ENCODE assay signal across 7 mouse cellular contexts in genomic region chr7:89940571-89941463, GRCm38 (mm10). TPM values are rescaled to one million over a fixed set of nuclear protein-coding genes. Genes with fewer than 3 reads are reported as not detected.
A peak's percentile ranks its signal among the peaks of the same experiment; 100 is the strongest.
DNase-seq lines count a peak whose midpoint lies in the region; ATAC-seq lines count a peak whose summit lies in the region.

TSS of gene Hikeshi (minus strand) at chr7:89941204.

- peak within 1 kb of the TSS; percentile 56 for H3K4me2 ChIP-seq in intestine, embryonic 16.5 days (ENCODE audit: low read depth, low read length)
- peak within 1 kb of the TSS; percentile 49 for H3K4me2 ChIP-seq in midbrain, embryonic 11.5 days

- peak within 1 kb of the TSS; percentile 78 for H3K27ac ChIP-seq in intestine, embryonic 16.5 days (ENCODE audit: low read length)
- peak within 1 kb of the TSS; percentile 59; the same call in 1 of the 2 replicates for H3K27ac ChIP-seq in midbrain, embryonic 11.5 days (ENCODE audit: low read depth, low read length)

- intact Hi-C loops in left cerebral cortex, postnatal 36 days (cut with DNase I), result no loop called here

- under 1% methylated on average over 45 of the region's 45 CpGs for WGBS in intestine, embryonic 16.5 days
- under 1% methylated on average over 45 of the region's 45 CpGs for WGBS in midbrain, embryonic 11.5 days

- ATAC-seq in intestine, embryonic 16.5 days, result peak; percentile 100
- ATAC-seq in midbrain, embryonic 11.5 days (ENCODE audit: low FRiP score), result peak; percentile 99

- DNase-seq in adrenal gland, adult 8-10 months, result peak; percentile 94
- DNase-seq in embryo, embryonic 9.5 days (ENCODE audit: extremely low spot score), result peak; percentile 93
- DNase-seq in gastrocnemius, postnatal 4 days (ENCODE audit: low spot score in 2 of 2), result peak; percentile 81 to 94
- peak; percentile 88 to 92 for DNase-seq in left cerebral cortex, postnatal 36 days (ENCODE audit: low spot score in 2 of 2)
- peak; percentile 99 for DNase-seq in midbrain, embryonic 11.5 days (ENCODE audit: low spot score, missing footprints)
- peak; percentile 96 for DNase-seq in skeletal muscle tissue, adult 2 months (ENCODE audit: low read depth, low spot score)

- no peaks in the 10 kb centered on the region for H3K27me3 ChIP-seq in intestine, embryonic 16.5 days (replicated peaks; ENCODE audit: control insufficient read depth, insufficient read depth, low read length)
- H3K27me3 ChIP-seq in midbrain, embryonic 11.5 days (ENCODE audit: control insufficient read depth, insufficient read depth, low read length), result no peaks in the 10 kb centered on the region

- 0 out of 2 replicates have a peak, but pooled peaks cover 5% of the 10 kb centered on the region for H3K4me1 ChIP-seq in intestine, embryonic 16.5 days (ENCODE audit: control insufficient read depth, insufficient read depth, low read length)
- H3K4me1 ChIP-seq in midbrain, embryonic 11.5 days (ENCODE audit: control insufficient read depth, insufficient read depth, low read length), result peaks cover 10% of the 10 kb centered on the region; the same call in 1 of the 2 replicates

- no peaks in the 10 kb centered on the region for H3K9me3 ChIP-seq in intestine, embryonic 16.5 days (ENCODE audit: control insufficient read depth, low read length)
- H3K9me3 ChIP-seq in midbrain, embryonic 11.5 days (ENCODE audit: control insufficient read depth, low read length), result no peaks in the 10 kb centered on the region

- peak within 1 kb of the TSS; percentile 74 for H3K4me3 ChIP-seq in intestine, embryonic 16.5 days (ENCODE audit: low read length)
- H3K4me3 ChIP-seq in midbrain, embryonic 11.5 days (ENCODE audit: low read depth, low read length), result peak within 1 kb of the TSS; percentile 81

- H3K9ac ChIP-seq in intestine, embryonic 16.5 days (ENCODE audit: low read depth, low read length), result peak within 1 kb of the TSS; percentile 81
- H3K9ac ChIP-seq in midbrain, embryonic 11.5 days (ENCODE audit: low read length), result peak within 1 kb of the TSS; percentile 83

- H3K36me3 ChIP-seq in intestine, embryonic 16.5 days (ENCODE audit: control insufficient read depth, insufficient read depth, low read length), result no peaks in the 10 kb centered on the region
- no peaks in the 10 kb centered on the region for H3K36me3 ChIP-seq in midbrain, embryonic 11.5 days (ENCODE audit: control insufficient read depth, insufficient read depth, low read length)

RNA-seq across cellular contexts. Expression of gene Hikeshi, which starts in this region (rescaled TPM):
- total RNA-seq in adrenal gland, adult 8-10 months (2022), result 100 to 1,000 TPM in 1 of 4 experiments, 10 to 100 TPM in 3; 70.5 to 124 (median 93.3) TPM
- total RNA-seq in gastrocnemius, postnatal 4 days (2021), result 10 to 100 TPM; 69.4 to 98.6 TPM
- polyA plus RNA-seq in intestine, embryonic 16.5 days (2015; fragmentation: Nextera tagmentation; extraction: Ambion mirVana), result 121 and 134 TPM in 2 replicates
- total RNA-seq in left cerebral cortex, postnatal 36 days (2021), result 10 to 100 TPM; 93.2 to 99.4 TPM
- polyA plus RNA-seq in midbrain, embryonic 11.5 days (2014; fragmentation: Nextera tagmentation; extraction: Ambion mirVana), result 153 and 159 TPM in 2 replicates

Comparison
In these comparisons a context has a peak if more than half of its experiments do, and no peak if none do; other contexts are left out.
1. Peak in every context shown above with its lines: DNase-seq, ATAC-seq, H3K4me3 ChIP-seq and H3K27ac ChIP-seq.